ENCODE assay signal across 25 mouse cellular contexts in genomic region chr11:102903654-102904053, GRCm38 (mm10). TPM values are rescaled to one million over a fixed set of nuclear protein-coding genes. Genes with fewer than 3 reads are reported as not detected.
"Had no signal": no experiment of that assay in that cellular context is flagged by ENCODE, and none has a peak within 500 bp of the region (broad histone marks: within the 10 kb centered on the region; RNA-seq: fewer than 3 reads in every experiment).

No protein-coding gene starts in this region.

- H3K4me1 ChIP-seq: limb, embryonic 12.5 days; limb, embryonic 15.5 days; stomach, embryonic 15.5 days had no signal

- DNase-seq: kidney, adult 2 months; kidney, postnatal 4 days; left cerebral cortex, postnatal 4 days; liver, embryonic 13.5 days; lung, adult 2 months; lung, postnatal 14 days; lung, postnatal 4 days; midbrain, embryonic 14.5 days; right cerebral cortex, adult 18-20 months; right cerebral cortex, postnatal 14 days; right cerebral cortex, postnatal 4 days; thymus, adult 18-20 months; thymus, postnatal 36 days had no signal

- H3K27me3 ChIP-seq: limb, embryonic 15.5 days; liver, embryonic 13.5 days; neural tube, embryonic 12.5 days; stomach, embryonic 15.5 days had no signal

- H3K9me3 ChIP-seq: limb, embryonic 12.5 days; limb, embryonic 15.5 days; liver, embryonic 13.5 days; neural tube, embryonic 12.5 days; neural tube, embryonic 15.5 days; stomach, embryonic 15.5 days had no signal

- H3K36me3 ChIP-seq: neural tube, embryonic 15.5 days had no signal

- H3K4me3 ChIP-seq: limb, embryonic 12.5 days; limb, embryonic 15.5 days; liver, embryonic 13.5 days; neural tube, embryonic 12.5 days; neural tube, embryonic 15.5 days; stomach, embryonic 15.5 days had no signal

- H3K4me2 ChIP-seq: limb, embryonic 12.5 days; limb, embryonic 15.5 days; liver, embryonic 13.5 days; neural tube, embryonic 12.5 days; neural tube, embryonic 15.5 days; stomach, embryonic 15.5 days had no signal

- H3K9ac ChIP-seq: limb, embryonic 12.5 days; limb, embryonic 15.5 days; liver, embryonic 13.5 days; neural tube, embryonic 12.5 days; neural tube, embryonic 15.5 days; stomach, embryonic 15.5 days had no signal

- H3K27ac ChIP-seq: kidney, postnatal 0 days; limb, embryonic 12.5 days; limb, embryonic 15.5 days; liver, embryonic 13.5 days; neural tube, embryonic 12.5 days; neural tube, embryonic 15.5 days; stomach, embryonic 15.5 days had no signal

RNA-seq across cellular contexts. Expression of gene Fam187a, which starts 18.7 kb away (rescaled TPM):
- total RNA-seq: left cerebral cortex, postnatal 4 days; megakaryocyte, adult 5-6 weeks; midbrain, postnatal 0 days had no signal
- polyA plus RNA-seq: kidney, adult 2 months; kidney, embryonic 14.5 days; kidney, postnatal 0 days; limb, embryonic 12.5 days; limb, embryonic 15.5 days; liver, embryonic 16.5 days; midbrain, embryonic 14.5 days; neural tube, embryonic 12.5 days; neural tube, embryonic 15.5 days; stomach, embryonic 15.5 days; urinary bladder, adult 2 months had no signal

RNA-seq across cellular contexts. Expression of gene Kif18b, which starts 21.3 kb away (rescaled TPM):
- total RNA-seq: layer of hippocampus, adult 18-20 months had no signal

RNA-seq across cellular contexts. Expression of gene Ccdc103, which starts 22.6 kb away (rescaled TPM):
- total RNA-seq: megakaryocyte, adult 5-6 weeks had no signal
